Mouse (Mus musculus) lung, postnatal 0 days (tissue): ENCODE results near the gene Prl8a9. TPM values are rescaled to one million over a fixed set of nuclear protein-coding genes. Genes with fewer than 3 reads are reported as not detected.

Experiments
- ATAC-seq: fragments of 200-750 bp; cut with Nextera tagmentation; 2 replicates; pipeline ENCODE4 v1.8.0; 2017; ENCODE audit warnings: moderate library complexity
- DNase-seq: peaks from one replicate; pipeline ENCODE4 v3.0.0-alpha.2; 2016; ENCODE audit warnings: low spot score
- H3K27ac ChIP-seq: fragments of 300-500 bp; sonication (generic); 2 replicates; pipeline ENCODE4 v1.5.1; 2014; ENCODE audit warnings: antibody characterized with exemption, mild to moderate bottlenecking, low read length, mixed read lengths
- H3K27me3 ChIP-seq: fragments of 300-500 bp; sonication (generic); replicated peaks from 2 replicates; pipeline ENCODE4 v1.6.1; 2014; ENCODE audit warnings: low read length, mixed read lengths; ENCODE audit not compliant: insufficient read depth
- H3K36me3 ChIP-seq: fragments of 300-500 bp; sonication (generic); 2 replicates; pipeline ENCODE4 v1.6.1; 2014; ENCODE audit warnings: low read length, mixed read lengths; ENCODE audit not compliant: insufficient read depth
- H3K4me1 ChIP-seq: fragments of 300-500 bp; sonication (generic); 2 replicates; pipeline ENCODE4 v1.6.1; 2014; ENCODE audit warnings: antibody characterized with exemption, low read depth, low read length, mixed read lengths; ENCODE audit not compliant: insufficient read depth
- H3K4me2 ChIP-seq: fragments of 300-500 bp; sonication (generic); replicated peaks from 2 replicates; pipeline ENCODE4 v1.6.1; 2014; ENCODE audit warnings: low read depth, mild to moderate bottlenecking, low read length, moderate library complexity, mixed read lengths
- H3K4me3 ChIP-seq: fragments of 300-500 bp; sonication (generic); 2 replicates; pipeline ENCODE4 v1.5.1; 2014; ENCODE audit warnings: low read depth, low read length
- H3K9ac ChIP-seq: fragments of 300-500 bp; sonication (generic); replicated peaks from 2 replicates; pipeline ENCODE4 v1.6.1; 2014; ENCODE audit warnings: low read depth, mild to moderate bottlenecking
- H3K9me3 ChIP-seq: fragments of 300-500 bp; sonication (generic); 2 replicates; pipeline ENCODE4 v1.6.1; 2016; ENCODE audit warnings: low read length, mixed read lengths
- CTCF ChIP-seq: IDR thresholded peaks from 2 replicates; pipeline ENCODE4 v1.5.1; 2016; ENCODE audit warnings: antibody characterized with exemption, mild to moderate bottlenecking
- EP300 ChIP-seq: IDR thresholded peaks from 2 replicates; pipeline ENCODE4 v1.6.1; 2016; ENCODE audit warnings: antibody characterized with exemption, mild to moderate bottlenecking, control low read depth
- WGBS: fragments of 180-500 bp; shearing (Covaris S2); extraction: QIAGEN DNeasy Blood & Tissue Kit; methylation state at CpG from one replicate; pipeline ENCODE4 v1.1.7; 2014; 5-methylcytosine and 5-hydroxymethylcytosine counted together
- polyA plus RNA-seq: library from polyadenylated mRNA; unstranded; fragments of >200 nt; fragmentation: Nextera tagmentation; extraction: Ambion mirVana; gene quantifications from 2 replicates; pipeline ENCODE4 v1.2.1, GENCODE M21; 2015

Prl8a9 gene
- polyA plus RNA-seq, result not detected in 2 replicates

DNA sequence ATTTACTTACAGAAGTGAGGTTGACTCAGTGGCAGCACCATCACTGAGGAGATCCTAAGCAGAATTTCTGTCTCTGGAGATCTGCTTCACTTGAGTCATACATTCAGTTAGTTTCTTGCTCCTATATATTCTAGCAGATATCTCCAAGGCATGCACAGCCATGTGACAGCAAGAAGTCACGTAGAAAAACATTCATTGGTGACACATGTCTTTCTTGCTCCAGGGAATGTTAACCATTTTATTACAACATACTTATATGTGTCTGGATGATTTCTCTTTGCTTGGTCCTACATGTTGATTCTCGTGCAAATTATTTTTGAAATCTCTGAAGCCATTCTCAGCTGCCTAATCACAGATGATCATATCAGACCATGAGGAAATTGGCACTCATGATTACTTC, at the start of gene Prl8a9:
Gene Prl8a9, minus strand, starts transcription at position 101 of the 400 bp plus-strand sequence.
- H3K4me2 ChIP-seq, result no peak within 1 kb of the TSS
- no peaks in the 10 kb centered on the region for H3K9me3 ChIP-seq
- no peaks in the 10 kb centered on the region for H3K4me1 ChIP-seq
- H3K4me3 ChIP-seq, result no peak within 1 kb of the TSS
- no peaks in the 10 kb centered on the region for H3K27me3 ChIP-seq
- ATAC-seq, result no peak
- H3K36me3 ChIP-seq, result no peaks in the 10 kb centered on the region
- whole genome bisulfite sequencing, result 77% methylated on average over 2 of the region's 2 CpGs
- no peak for DNase-seq
- TF ChIP-seq EP300 (no peak), CTCF (no peak)
- H3K27ac ChIP-seq, result no peak within 1 kb of the TSS
- H3K9ac ChIP-seq, result no peak within 1 kb of the TSS

GRCm38 (mm10) chr13:27610482-27610881, 46.1 kb upstream of the Prl8a9 start, which contains the start of gene Prl7b1:
Prl7b1 (minus strand) TSS chr13:27610582.
- Histone ChIP-seq H3K36me3 (no peaks in the 10 kb centered on the region), H3K4me2 (no peak within 1 kb of the TSS), H3K27ac (no peak within 1 kb of the TSS), H3K4me3 (no peak within 1 kb of the TSS), H3K9me3 (no peaks in the 10 kb centered on the region), H3K9ac (no peak within 1 kb of the TSS), H3K27me3 (no peaks in the 10 kb centered on the region), H3K4me1 (no peaks in the 10 kb centered on the region)
- 59% methylated on average over 4 of the region's 4 CpGs for WGBS
- no peak for ATAC-seq
- no peak for DNase-seq
- no peak for TF ChIP-seq EP300
- no peak for TF ChIP-seq CTCF

- TF ChIP-seq CTCF (no peak), EP300 (no peak)
- Histone ChIP-seq H3K9ac (no peak within 1 kb of the TSS), H3K27ac (no peak within 1 kb of the TSS), H3K27me3 (no peaks in the 10 kb centered on the region), H3K4me3 (no peak within 1 kb of the TSS), H3K9me3 (no peaks in the 10 kb centered on the region), H3K36me3 (no peaks in the 10 kb centered on the region), H3K4me2 (no peak within 1 kb of the TSS), H3K4me1 (no peaks in the 10 kb centered on the region)
- 79% methylated on average over 2 of the region's 2 CpGs for WGBS
- no peak for DNase-seq
- ATAC-seq, result no peak
Measured at GRCm38 (mm10) chr13:27582071-27582470, 17.7 kb upstream of the Prl8a9 start, which contains the start of gene Prl8a1. Prl8a1 (minus strand) TSS chr13:27582171.

DNA sequence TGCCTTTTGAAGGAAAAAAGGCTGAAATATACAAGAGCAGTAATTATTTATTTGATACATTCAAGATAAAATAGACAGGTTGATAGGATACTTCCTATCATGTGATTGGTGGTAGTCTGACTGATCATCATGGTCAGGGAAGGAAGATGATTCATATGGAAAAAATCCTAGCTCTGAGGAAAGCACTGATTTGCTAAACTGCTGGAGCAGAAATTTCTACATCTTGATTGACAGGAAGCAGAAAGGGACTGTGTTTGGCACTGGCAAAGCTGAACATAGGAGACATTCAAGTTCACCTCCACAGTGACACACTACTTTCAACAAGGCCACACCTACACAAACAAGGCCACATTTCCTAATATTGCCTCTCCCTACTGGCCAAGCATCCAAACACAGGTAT, 11.1 kb downstream of the Prl8a9 start:
- no peak for TF ChIP-seq EP300
- no peak for TF ChIP-seq CTCF
- Histone ChIP-seq H3K4me2 (no peak overlapping the region), H3K9ac (no peak overlapping the region), H3K9me3 (no peaks in the 10 kb centered on the region), H3K36me3 (no peaks in the 10 kb centered on the region), H3K27ac (no peak overlapping the region), H3K4me1 (no peaks in the 10 kb centered on the region), H3K4me3 (no peak overlapping the region), H3K27me3 (no peaks in the 10 kb centered on the region)
- no peak for ATAC-seq
- DNase-seq, result no peak

GRCm38 (mm10) chr13:27523156-27523555, 41.2 kb downstream of the Prl8a9 start:
- 81% methylated on average over 4 of the region's 4 CpGs for WGBS
- Histone ChIP-seq H3K36me3 (no peaks in the 10 kb centered on the region), H3K4me3 (no peak overlapping the region), H3K9me3 (no peaks in the 10 kb centered on the region), H3K27me3 (no peaks in the 10 kb centered on the region), H3K4me2 (no peak overlapping the region), H3K9ac (no peak overlapping the region), H3K27ac (no peak overlapping the region), H3K4me1 (no peaks in the 10 kb centered on the region)
- no peak for ATAC-seq
- TF ChIP-seq CTCF (no peak), EP300 (no peak)
- DNase-seq, result no peak

DNA sequence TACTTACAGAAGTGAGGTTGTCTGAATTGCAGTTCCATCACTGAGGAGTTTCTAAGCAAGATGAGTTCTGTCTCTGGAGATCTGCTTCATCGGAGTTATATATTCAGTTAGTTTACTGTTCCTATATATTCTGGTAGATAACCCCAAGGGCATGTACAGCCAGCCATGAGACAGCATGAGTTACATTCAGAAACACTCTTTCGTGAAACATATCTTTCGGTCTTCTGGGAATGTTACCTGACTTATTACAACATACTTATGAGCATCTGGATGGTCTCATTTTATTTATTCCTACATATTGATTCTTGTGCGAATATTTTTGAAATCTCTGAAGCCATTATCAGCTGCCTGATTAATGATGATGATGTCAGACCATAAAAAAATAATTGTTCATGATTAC, 51.3 kb downstream of the Prl8a9 start, which contains the start of gene Prl8a8:
Gene Prl8a8, minus strand, starts transcription at position 101 of the 400 bp plus-strand sequence.
- H3K4me2 ChIP-seq, result no peak within 1 kb of the TSS
- H3K9ac ChIP-seq, result no peak within 1 kb of the TSS
- no peaks in the 10 kb centered on the region for H3K4me1 ChIP-seq
- no peaks in the 10 kb centered on the region for H3K27me3 ChIP-seq
- 86% methylated on average over 4 of the region's 4 CpGs for WGBS
- no peak for DNase-seq
- H3K27ac ChIP-seq, result no peak within 1 kb of the TSS
- H3K4me3 ChIP-seq, result no peak within 1 kb of the TSS
- ATAC-seq, result no peak
- no peaks in the 10 kb centered on the region for H3K36me3 ChIP-seq
- TF ChIP-seq CTCF, result no peak
- TF ChIP-seq EP300, result no peak
- H3K9me3 ChIP-seq, result no peaks in the 10 kb centered on the region

Other genes with a start within 250 kb of the Prl8a9 start
- not detected in 2 replicates for gene Prl8a2, start 218.9 kb downstream of the Prl8a9 start, polyA plus RNA-seq
- gene Prl2b1, start 173.8 kb downstream of the Prl8a9 start, polyA plus RNA-seq, result not detected in 2 replicates
- gene Prl8a6, start 125.9 kb downstream of the Prl8a9 start, polyA plus RNA-seq, result not detected in 2 replicates
- gene Prl8a8, start 51.4 kb downstream of the Prl8a9 start, polyA plus RNA-seq, result not detected in 2 replicates
- not detected in 2 replicates for gene Prl8a1, start 17.6 kb upstream of the Prl8a9 start, polyA plus RNA-seq
- gene Prl7b1, start 46.0 kb upstream of the Prl8a9 start, polyA plus RNA-seq, result not detected in 2 replicates
- gene Prl7a1, start 77.9 kb upstream of the Prl8a9 start, polyA plus RNA-seq, result not detected in 2 replicates
- gene Prl7a2, start 103.4 kb upstream of the Prl8a9 start, polyA plus RNA-seq, result not detected in 2 replicates
- gene Prl7d1, start 152.1 kb upstream of the Prl8a9 start, polyA plus RNA-seq, result not detected in 2 replicates
- gene Prl7c1, start 216.2 kb upstream of the Prl8a9 start, polyA plus RNA-seq, result not detected in 2 replicates
- not detected in 2 replicates for gene Prl2a1, start 237.0 kb upstream of the Prl8a9 start, polyA plus RNA-seq